Mouse (Mus musculus): ENCODE results near the gene Mtf1. TPM values are rescaled to one million over a fixed set of nuclear protein-coding genes. Genes with fewer than 3 reads are reported as not detected.

Gene Mtf1
- total and polyA plus RNA-seq, 3 experiments = 17.8 to 37.8 (median 28.9) TPM

- H3K27me3 ChIP-seq (ENCODE audit: control insufficient read depth in 1 of 2, insufficient read depth in 2 of 2, low read length in 2 of 2) = no peaks in the 10 kb centered on the region
- no peaks in the 10 kb centered on the region for H3K79me2 ChIP-seq (ENCODE audit: control insufficient read depth, insufficient read depth, low read length, poor library complexity)
- no peaks in the 10 kb centered on the region for H3K4me1 ChIP-seq (ENCODE audit: control insufficient read depth in 1 of 2, insufficient read depth in 2 of 2, low read length in 2 of 2)
- no peak for DNase-seq (ENCODE audit: low read depth, low spot score)
- peaks cover 0 to 15% of the 10 kb centered on the region in 2 experiments; a peak in 2 of 4 replicates for H3K36me3 ChIP-seq (ENCODE audit: control insufficient read depth in 1 of 2, insufficient read depth in 2 of 2, low read length in 2 of 2)
- no peak overlapping the region for H3K4me3 ChIP-seq (ENCODE audit: control insufficient read depth in 1 of 2, insufficient read depth in 1 of 2, low read depth in 2 of 2, low read length in 2 of 2)
- no peak overlapping the region for H3K9ac ChIP-seq (ENCODE audit: control insufficient read depth, low read depth, low read length, poor library complexity, severe bottlenecking)
- no peak overlapping the region for H3K27ac ChIP-seq (ENCODE audit: control insufficient read depth, low read depth, low read length)
- no peaks in the 10 kb centered on the region for H3K9me3 ChIP-seq (replicated peaks; ENCODE audit: insufficient read depth, low read length)
- TF ChIP-seq POLR2A (IDR thresholded peaks at IDR 0.05; ENCODE audit: control insufficient read depth in 1 of 2, insufficient read depth in 1 of 2, low read depth in 1 of 2, low read length in 2 of 2, poor library complexity in 1 of 2) = no peak
- TF ChIP-seq ZKSCAN1 (IDR thresholded peaks at IDR 0.05; ENCODE audit: low read depth, low read length) = no peak
- no peak for TF ChIP-seq GABPA (IDR thresholded peaks at IDR 0.05; ENCODE audit: low read depth, low read length)
- TF ChIP-seq NELFE (IDR thresholded peaks at IDR 0.05; ENCODE audit: low read depth, low read length) = no peak
- no peak for TF ChIP-seq NRF1 (IDR thresholded peaks at IDR 0.05; ENCODE audit: insufficient read depth, low read depth, low read length, poor library complexity, severe bottlenecking)
- TF ChIP-seq HCFC1 (IDR thresholded peaks at IDR 0.05; ENCODE audit: low read depth, low read length) = no peak
- TF ChIP-seq MAX (IDR thresholded peaks at IDR 0.05; ENCODE audit: low read length) = no peak
These were observed 9.8 kb upstream of the Mtf1 start for GRCm38 (mm10) chr4:124792114-124792513.

- no peak for DNase-seq (ENCODE audit: low read depth, low spot score)
- TF ChIP-seq ELF1 (IDR thresholded peaks at IDR 0.05; ENCODE audit: low read depth, low read length) = no peak
- TF ChIP-seq JUND (IDR thresholded peaks at IDR 0.05; ENCODE audit: low read depth, low read length) = no peak
- TF ChIP-seq TAL1 (IDR thresholded peaks at IDR 0.05; ENCODE audit: low read length) = no peak
- TF ChIP-seq E2F4 (IDR thresholded peaks at IDR 0.05; ENCODE audit: borderline replicate concordance, low read depth, low read length) = no peak
- no peak for TF ChIP-seq GABPA (IDR thresholded peaks at IDR 0.05; ENCODE audit: low read depth, low read length)
- no peak for TF ChIP-seq CTCF (IDR thresholded peaks at IDR 0.05 in 2 of 3, conservative IDR thresholded peaks at IDR 0.05 in 1 of 3; ENCODE audit: control insufficient read depth in 1 of 3, insufficient read depth in 1 of 3, low read depth in 2 of 3, low read length in 3 of 3, poor library complexity in 1 of 3, severe bottlenecking in 1 of 3)
- no peak for TF ChIP-seq HCFC1 (IDR thresholded peaks at IDR 0.05; ENCODE audit: low read depth, low read length)
- TF ChIP-seq MAFK (IDR thresholded peaks at IDR 0.05; ENCODE audit: borderline replicate concordance, low read depth, low read length) = no peak
- TF ChIP-seq CHD2 (IDR thresholded peaks at IDR 0.05; ENCODE audit: low read length) = no peak
- no peak for TF ChIP-seq SIN3A (IDR thresholded peaks at IDR 0.05; ENCODE audit: low read length)
- Histone ChIP-seq H3K27me3 (ENCODE audit: control insufficient read depth in 1 of 2, insufficient read depth in 2 of 2, low read length in 2 of 2) (no peaks in the 10 kb centered on the region), H3K4me3 (ENCODE audit: control insufficient read depth in 1 of 2, insufficient read depth in 1 of 2, low read depth in 2 of 2, low read length in 2 of 2) (no peak overlapping the region), H3K9me3 (replicated peaks; ENCODE audit: insufficient read depth, low read length) (no peaks in the 10 kb centered on the region), H3K4me1 (ENCODE audit: control insufficient read depth in 1 of 2, insufficient read depth in 2 of 2, low read length in 2 of 2) (no peaks in the 10 kb centered on the region), H3K9ac (ENCODE audit: control insufficient read depth, low read depth, low read length, poor library complexity, severe bottlenecking) (no peak overlapping the region), H3K79me2 (ENCODE audit: control insufficient read depth, insufficient read depth, low read length, poor library complexity) (no peaks in the 10 kb centered on the region), H3K36me3 (ENCODE audit: control insufficient read depth in 1 of 2, insufficient read depth in 2 of 2, low read length in 2 of 2) (peaks cover 2 to 13% of the 10 kb centered on the region in 2 experiments), H3K27ac (ENCODE audit: control insufficient read depth, low read depth, low read length) (no peak overlapping the region)
These were observed 5.8 kb upstream of the Mtf1 start for GRCm38 (mm10) chr4:124796141-124796540.

- Histone ChIP-seq H3K27me3 (ENCODE audit: control insufficient read depth in 1 of 2, insufficient read depth in 2 of 2, low read length in 2 of 2) (no peaks in the 10 kb centered on the region), H3K36me3 (ENCODE audit: control insufficient read depth in 1 of 2, insufficient read depth in 2 of 2, low read length in 2 of 2) (peaks cover 5 to 10% of the 10 kb centered on the region in 2 experiments), H3K9me3 (replicated peaks; ENCODE audit: insufficient read depth, low read length) (no peaks in the 10 kb centered on the region), H3K27ac (ENCODE audit: control insufficient read depth, low read depth, low read length) (no peak overlapping the region), H3K4me1 (ENCODE audit: control insufficient read depth in 1 of 2, insufficient read depth in 2 of 2, low read length in 2 of 2) (no peaks in the 10 kb centered on the region), H3K79me2 (ENCODE audit: control insufficient read depth, insufficient read depth, low read length, poor library complexity) (no peaks in the 10 kb centered on the region; the same call in 1 of the 2 replicates), H3K9ac (ENCODE audit: control insufficient read depth, low read depth, low read length, poor library complexity, severe bottlenecking) (no peak overlapping the region), H3K4me3 (ENCODE audit: control insufficient read depth in 1 of 2, insufficient read depth in 1 of 2, low read depth in 2 of 2, low read length in 2 of 2) (no peak overlapping the region)
- peak; percentile 66 for DNase-seq (ENCODE audit: low read depth, low spot score)
- TF ChIP-seq NRF1 (IDR thresholded peaks at IDR 0.05; ENCODE audit: insufficient read depth, low read depth, low read length, poor library complexity, severe bottlenecking) (no peak), MYC (IDR thresholded peaks at IDR 0.05; ENCODE audit: low read depth, low read length) (0 out of 2 replicates have a peak, but pooled peaks have one; percentile 46), CTCF (IDR thresholded peaks at IDR 0.05 in 2 of 3, conservative IDR thresholded peaks at IDR 0.05 in 1 of 3; ENCODE audit: control insufficient read depth in 1 of 3, insufficient read depth in 1 of 3, low read depth in 2 of 3, low read length in 3 of 3, poor library complexity in 1 of 3, severe bottlenecking in 1 of 3) (peak; percentile 24 to 58 (median 35); a peak in 4 of 6 replicates), HCFC1 (IDR thresholded peaks at IDR 0.05; ENCODE audit: low read depth, low read length) (no peak), ZMIZ1 (IDR thresholded peaks at IDR 0.05; ENCODE audit: low read depth, low read length) (no peak), POLR2AphosphoS5 (IDR thresholded peaks at IDR 0.05; ENCODE audit: borderline replicate concordance, low read depth, low read length) (no peak), ZC3H11A (IDR thresholded peaks at IDR 0.05; ENCODE audit: low read depth, low read length) (peak; percentile 35; the same call in 1 of the 2 replicates), EP300 (IDR thresholded peaks at IDR 0.05; ENCODE audit: low read depth in 1 of 2, low read length in 2 of 2) (no peak), SMC3 (IDR thresholded peaks at IDR 0.05; ENCODE audit: low read depth, low read length) (peak; percentile 44), POLR2A (IDR thresholded peaks at IDR 0.05; ENCODE audit: control insufficient read depth in 1 of 2, insufficient read depth in 1 of 2, low read depth in 1 of 2, low read length in 2 of 2, poor library complexity in 1 of 2) (no peak), RAD21 (IDR thresholded peaks at IDR 0.05; ENCODE audit: low read depth, low read length) (peak; percentile 66), BHLHE40 (IDR thresholded peaks at IDR 0.05; ENCODE audit: borderline replicate concordance, low read depth, low read length) (no peak), ZNF384 (IDR thresholded peaks at IDR 0.05; ENCODE audit: low read depth, low read length) (no peak), ETS1 (IDR thresholded peaks at IDR 0.05; ENCODE audit: low read depth, low read length) (no peak)
These were observed 5.0 kb upstream of the Mtf1 start for GRCm38 (mm10) chr4:124796913-124797312.

Data from MEL (cell line).